Mouse (Mus musculus): ENCODE results near the gene Slc16a3.

Slc16a3 gene

GRCm38 (mm10) chr11:120948861-120949851 lies 876 bp downstream of the Slc16a3 start:
- DNase-seq (ENCODE audit: low spot score) = peak; percentile 35

- DNase-seq (ENCODE audit: low spot score) = no peak
Observed at GRCm38 (mm10) chr11:120949863-120950262, 1.6 kb downstream of the Slc16a3 start.

GRCm38 (mm10) chr11:120950281-120951202 lies 2.3 kb downstream of the Slc16a3 start:
- DNase-seq (ENCODE audit: low spot score) = peak; percentile 98

GRCm38 (mm10) chr11:120951237-120951636 lies 3.0 kb downstream of the Slc16a3 start:
- no peak for DNase-seq (ENCODE audit: low spot score)

- peak; percentile 65 for DNase-seq (ENCODE audit: low spot score)
Observed at GRCm38 (mm10) chr11:120951731-120952730, 3.8 kb downstream of the Slc16a3 start.

GRCm38 (mm10) chr11:120954936-120955335 lies 6.7 kb downstream of the Slc16a3 start:
- DNase-seq (ENCODE audit: low spot score) = no peak

GRCm38 (mm10) chr11:120955701-120956100 lies 7.4 kb downstream of the Slc16a3 start:
- DNase-seq (ENCODE audit: low spot score) = no peak

GRCm38 (mm10) chr11:120957052-120957451 lies 8.8 kb downstream of the Slc16a3 start:
- no peak for DNase-seq (ENCODE audit: low spot score)

GRCm38 (mm10) chr11:120957731-120958257 lies 9.5 kb downstream of the Slc16a3 start:
- no peak for DNase-seq (ENCODE audit: low spot score)

GRCm38 (mm10) chr11:120959066-120959465 lies 10.8 kb downstream of the Slc16a3 start:
- DNase-seq (ENCODE audit: low spot score) = no peak

GRCm38 (mm10) chr11:120959564-120959963 lies 11.3 kb downstream of the Slc16a3 start:
- DNase-seq (ENCODE audit: low spot score) = no peak

- no peak for DNase-seq (ENCODE audit: low spot score)
Observed at GRCm38 (mm10) chr11:120960248-120960647, 12.0 kb downstream of the Slc16a3 start.

GRCm38 (mm10) chr11:120961594-120961993 lies 13.3 kb downstream of the Slc16a3 start:
- DNase-seq (ENCODE audit: low spot score) = no peak

GRCm38 (mm10) chr11:120962050-120962771 lies 13.9 kb downstream of the Slc16a3 start:
- no peak for DNase-seq (ENCODE audit: low spot score)

GRCm38 (mm10) chr11:120962909-120963308 lies 14.6 kb downstream of the Slc16a3 start:
- DNase-seq (ENCODE audit: low spot score) = no peak

GRCm38 (mm10) chr11:120964195-120965157 lies 16.2 kb downstream of the Slc16a3 start:
- no peak for DNase-seq (ENCODE audit: low spot score)

GRCm38 (mm10) chr11:120965587-120965986 lies 17.3 kb downstream of the Slc16a3 start:
- no peak for DNase-seq (ENCODE audit: low spot score)

GRCm38 (mm10) chr11:120969742-120970141 lies 21.5 kb downstream of the Slc16a3 start:
- DNase-seq (ENCODE audit: low spot score) = no peak

- DNase-seq (ENCODE audit: low spot score) = no peak
Observed at GRCm38 (mm10) chr11:120971237-120971636, 23.0 kb downstream of the Slc16a3 start.

Data from c-Kit-positive CD71-positive TER-119-positive erythroid progenitor cells, embryonic 14.5 days (primary cell).